14 mouse cellular contexts compared by ENCODE assay signal in genomic region chr1:181408086-181408975, GRCm38 (mm10). TPM values are rescaled to one million over a fixed set of nuclear protein-coding genes. Genes with fewer than 3 reads are reported as not detected.
A peak's percentile ranks its signal among the peaks of the same experiment; 100 is the strongest.
DNase-seq lines count a peak whose midpoint lies in the region; ATAC-seq and TF ChIP-seq lines count a peak whose summit lies in the region.
"Had no signal": no experiment of that assay in that cellular context is flagged by ENCODE, and none has a peak within 500 bp of the region (broad histone marks: within the 10 kb centered on the region; RNA-seq: fewer than 3 reads in every experiment).

No protein-coding gene starts in this region.

- TF ChIP-seq POLR2A in olfactory bulb, adult 2 months (IDR thresholded peaks at IDR 0.05; ENCODE audit: insufficient read depth, low read depth, low read length), result no peak

- peak; percentile 27 for DNase-seq in neural tube, embryonic 11.5 days (ENCODE audit: low spot score)
- DNase-seq in neural tube, embryonic 10.5 days (ENCODE audit: extremely low spot score, low spot score), result no peak
- DNase-seq in cerebellum, adult 9-10 months, result peak; percentile 59
- no peak for DNase-seq in hindbrain, embryonic 14.5 days (ENCODE audit: low spot score)
- DNase-seq in ovary, postnatal 10 days (ENCODE audit: low spot score), result no peak
- DNase-seq: adrenal gland, postnatal 14 days; heart, postnatal 14 days; kidney, adult 9 months; layer of hippocampus, adult 9-11 months; liver, postnatal 0 days had no signal

- no peaks in the 10 kb centered on the region for H3K27me3 ChIP-seq in neural tube, embryonic 11.5 days (ENCODE audit: control insufficient read depth, insufficient read depth, low read length)
- no peaks in the 10 kb centered on the region for H3K27me3 ChIP-seq in hindbrain, embryonic 14.5 days (ENCODE audit: control insufficient read depth, insufficient read depth, low read length)
- H3K27me3 ChIP-seq in kidney, embryonic 15.5 days, result no peaks in the 10 kb centered on the region

- 57% methylated on average over 18 of the region's 18 CpGs for WGBS in neural tube, embryonic 11.5 days
- WGBS in hindbrain, embryonic 14.5 days, result 45% methylated on average over 18 of the region's 18 CpGs
- WGBS in olfactory bulb, adult 2 months, result 47% methylated on average over 18 of the region's 18 CpGs
- 38% methylated on average over 18 of the region's 18 CpGs for WGBS in kidney, embryonic 15.5 days

- ATAC-seq in neural tube, embryonic 11.5 days (ENCODE audit: insufficient read depth, low FRiP score, low TSS enrichment), result peak; percentile 63; the same call in 1 of the 2 replicates
- peak; percentile 44 for ATAC-seq in hindbrain, embryonic 14.5 days (ENCODE audit: low FRiP score)
- ATAC-seq in kidney, embryonic 15.5 days (replicated peaks; ENCODE audit: low FRiP score), result no peak
- ATAC-seq: liver, postnatal 0 days had no signal

- H3K9ac ChIP-seq in neural tube, embryonic 11.5 days (ENCODE audit: low read length), result no peak overlapping the region
- H3K9ac ChIP-seq in hindbrain, embryonic 14.5 days, result no peak overlapping the region
- no peak overlapping the region for H3K9ac ChIP-seq in kidney, embryonic 15.5 days
- H3K9ac ChIP-seq: liver, postnatal 0 days had no signal

- H3K4me3 ChIP-seq in neural tube, embryonic 11.5 days (ENCODE audit: low read depth, low read length), result no peak overlapping the region
- H3K4me3 ChIP-seq in hindbrain, embryonic 14.5 days (replicated peaks; ENCODE audit: low read length), result no peak overlapping the region
- no peak overlapping the region for H3K4me3 ChIP-seq in olfactory bulb, adult 2 months (ENCODE audit: insufficient read depth, low read depth, low read length)
- no peak overlapping the region for H3K4me3 ChIP-seq in kidney, embryonic 15.5 days (replicated peaks)
- H3K4me3 ChIP-seq: limb, embryonic 10.5 days had no signal

- H3K36me3 ChIP-seq in neural tube, embryonic 11.5 days (ENCODE audit: control insufficient read depth, insufficient read depth, low read length), result no peaks in the 10 kb centered on the region
- no peaks in the 10 kb centered on the region for H3K36me3 ChIP-seq in hindbrain, embryonic 14.5 days (replicated peaks; ENCODE audit: control insufficient read depth, insufficient read depth)
- no peaks in the 10 kb centered on the region for H3K36me3 ChIP-seq in kidney, embryonic 15.5 days
- H3K36me3 ChIP-seq: limb, embryonic 10.5 days had no signal

- TF ChIP-seq CTCF in olfactory bulb, adult 2 months (IDR thresholded peaks at IDR 0.05; ENCODE audit: insufficient read depth, low read depth, low read length), result no peak

- 0 out of 2 replicates have a peak overlapping the region, but pooled peaks have one; percentile 49 for H3K27ac ChIP-seq in neural tube, embryonic 11.5 days (ENCODE audit: low read depth, low read length)
- H3K27ac ChIP-seq in hindbrain, embryonic 14.5 days, result peak overlapping the region; percentile 69; the same call in 1 of the 2 replicates
- H3K27ac ChIP-seq in olfactory bulb, adult 2 months (ENCODE audit: insufficient read depth, low read depth, low read length), result 0 out of 2 replicates have a peak overlapping the region, but pooled peaks have one; percentile 29
- H3K27ac ChIP-seq in kidney, embryonic 15.5 days, result no peak overlapping the region
- H3K27ac ChIP-seq: limb, embryonic 10.5 days; macrophage had no signal

- no peaks in the 10 kb centered on the region for H3K9me3 ChIP-seq in neural tube, embryonic 11.5 days (ENCODE audit: control insufficient read depth, low read length)
- H3K9me3 ChIP-seq in hindbrain, embryonic 14.5 days (ENCODE audit: control insufficient read depth, low read length), result no peaks in the 10 kb centered on the region
- H3K9me3 ChIP-seq in kidney, embryonic 15.5 days (replicated peaks), result no peaks in the 10 kb centered on the region
- H3K9me3 ChIP-seq: limb, embryonic 10.5 days had no signal

- no peaks in the 10 kb centered on the region for H3K4me1 ChIP-seq in neural tube, embryonic 11.5 days (ENCODE audit: control insufficient read depth, insufficient read depth, low read length)
- H3K4me1 ChIP-seq in hindbrain, embryonic 14.5 days (replicated peaks; ENCODE audit: control insufficient read depth, insufficient read depth, low read length), result peaks cover 20% of the 10 kb centered on the region
- peaks cover 23% of the 10 kb centered on the region for H3K4me1 ChIP-seq in olfactory bulb, adult 2 months (ENCODE audit: control insufficient read depth, insufficient read depth, low read length)
- peaks cover 4% of the 10 kb centered on the region; the same call in 1 of the 2 replicates for H3K4me1 ChIP-seq in kidney, embryonic 15.5 days

- no peak overlapping the region for H3K4me2 ChIP-seq in neural tube, embryonic 11.5 days (ENCODE audit: low read depth)
- no peak overlapping the region for H3K4me2 ChIP-seq in hindbrain, embryonic 14.5 days (replicated peaks)
- no peak overlapping the region for H3K4me2 ChIP-seq in kidney, embryonic 15.5 days

RNA-seq across cellular contexts. Expression of gene Cnih3, which starts 55.9 kb away (rescaled TPM):
- polyA plus RNA-seq in neural tube, embryonic 11.5 days (2014; fragmentation: Nextera tagmentation; extraction: Ambion mirVana), result 2.1 TPM in 2 replicates
- polyA plus RNA-seq in hindbrain, embryonic 14.5 days (2014; fragmentation: Nextera tagmentation; extraction: Ambion mirVana), result 12.7 and 14.3 TPM in 2 replicates
- not detected in 2 replicates for polyA plus RNA-seq in olfactory bulb, adult 2 months (2012; ENCODE audit: insufficient read depth, insufficient read length, low replicate concordance, missing spikeins)
- 0.10 TPM in 1 of 2 replicates, not detected in the other for polyA plus RNA-seq in kidney, embryonic 15.5 days (2015; fragmentation: Nextera tagmentation; extraction: Ambion mirVana)
- polyA plus RNA-seq: liver, postnatal 0 days; macrophage had no signal

Comparison
In these comparisons a context has a peak if more than half of its experiments do, and no peak if none do; other contexts are left out.
1. DNase-seq: peak in neural tube, embryonic 11.5 days (single experiment) and cerebellum, adult 9-10 months (single experiment); none in neural tube, embryonic 10.5 days (single experiment), hindbrain, embryonic 14.5 days (single experiment) and ovary, postnatal 10 days (single experiment).